Mouse (Mus musculus) neural tube, embryonic 12.5 days (tissue): ENCODE measurements at regions not wholly inside any gene's neighbourhood (a gene's known extent, or its start where the extent isn't known, plus 50 kb on each side); places are given as distances from the start of the nearest gene placed in this dataset.

Experiments
- ATAC-seq: fragments of 200-750 bp; cut with Nextera tagmentation; 2 replicates; pipeline ENCODE4 v1.8.0; 2017; ENCODE audit warnings: low read depth, mild to moderate bottlenecking, moderate TSS enrichment, moderate library complexity; ENCODE audit not compliant: low FRiP score
- H3K27ac ChIP-seq: fragments of 300-500 bp; sonication (generic); 2 replicates; pipeline ENCODE4 v1.5.1; 2016
- H3K27me3 ChIP-seq: fragments of 300-500 bp; sonication (generic); replicated peaks from 2 replicates; pipeline ENCODE4 v1.6.1; 2016; ENCODE audit warnings: mild to moderate bottlenecking
- H3K36me3 ChIP-seq: fragments of 300-500 bp; sonication (generic); 2 replicates; pipeline ENCODE4 v1.6.1; 2016; ENCODE audit warnings: mild to moderate bottlenecking
- H3K4me1 ChIP-seq: fragments of 300-500 bp; sonication (generic); 2 replicates; pipeline ENCODE4 v1.6.1; 2016
- H3K4me2 ChIP-seq: fragments of 300-500 bp; sonication (generic); replicated peaks from 2 replicates; pipeline ENCODE4 v1.6.1; 2016; ENCODE audit warnings: mild to moderate bottlenecking
- H3K4me3 ChIP-seq: fragments of 300-500 bp; sonication (generic); 2 replicates; pipeline ENCODE4 v1.5.1; 2016
- H3K9ac ChIP-seq: fragments of 300-500 bp; sonication (generic); 2 replicates; pipeline ENCODE4 v1.6.1; 2016; ENCODE audit warnings: mild to moderate bottlenecking
- H3K9me3 ChIP-seq: fragments of 300-500 bp; sonication (generic); 2 replicates; pipeline ENCODE4 v1.6.1; 2016; ENCODE audit warnings: mild to moderate bottlenecking
- WGBS: fragments of 180-500 bp; shearing (Covaris S2); methylation state at CpG from one replicate; pipeline ENCODE4 v1.1.7; 2016; 5-methylcytosine and 5-hydroxymethylcytosine counted together

DNA sequence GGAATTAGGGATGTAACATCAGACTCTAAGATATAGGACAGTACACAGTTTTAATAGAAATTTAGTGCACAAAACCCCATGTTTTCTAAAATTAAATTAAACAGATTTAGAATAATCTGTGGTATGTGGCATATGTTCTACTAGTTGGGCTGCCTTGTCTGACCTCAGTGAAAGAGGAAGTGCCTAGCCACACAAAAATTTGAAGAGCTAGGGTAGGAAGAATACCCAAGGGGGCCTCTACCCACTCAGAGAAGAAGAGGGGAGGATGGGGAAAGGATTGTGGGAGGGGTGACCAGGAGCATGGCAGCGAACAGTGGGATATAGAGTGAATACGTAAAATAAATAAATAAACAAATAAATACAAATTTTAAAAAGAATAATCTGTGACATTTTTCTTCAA lies 168.2 kb upstream of the Gm11114 start:
- 87% methylated on average over 2 of the region's 2 CpGs for WGBS
- no peak overlapping the region for H3K27ac ChIP-seq
- H3K9ac ChIP-seq, result no peak overlapping the region
- H3K36me3 ChIP-seq, result no peaks in the 10 kb centered on the region
- no peak overlapping the region for H3K4me3 ChIP-seq
- no peak for ATAC-seq
- H3K27me3 ChIP-seq, result no peaks in the 10 kb centered on the region
- H3K4me2 ChIP-seq, result no peak overlapping the region
- H3K4me1 ChIP-seq, result no peaks in the 10 kb centered on the region
- H3K9me3 ChIP-seq, result no peaks in the 10 kb centered on the region

- no peaks in the 10 kb centered on the region for H3K9me3 ChIP-seq
- no peak overlapping the region for H3K9ac ChIP-seq
- H3K27ac ChIP-seq, result no peak overlapping the region
- 98% methylated on average over 1 of the region's 1 CpGs for WGBS
- no peaks in the 10 kb centered on the region for H3K27me3 ChIP-seq
- H3K4me2 ChIP-seq, result no peak overlapping the region
- no peak overlapping the region for H3K4me3 ChIP-seq
- no peaks in the 10 kb centered on the region for H3K4me1 ChIP-seq
- H3K36me3 ChIP-seq, result no peaks in the 10 kb centered on the region
- no peak for ATAC-seq
Measured at GRCm38 (mm10) chr9:85165632-85166031, 146.9 kb upstream of the Gm11114 start.

- ATAC-seq, result no peak
- H3K36me3 ChIP-seq, result no peaks in the 10 kb centered on the region
- no peaks in the 10 kb centered on the region for H3K9me3 ChIP-seq
- no peak overlapping the region for H3K4me3 ChIP-seq
- no peaks in the 10 kb centered on the region for H3K27me3 ChIP-seq
- no peak overlapping the region for H3K9ac ChIP-seq
- no peak overlapping the region for H3K27ac ChIP-seq
- H3K4me2 ChIP-seq, result no peak overlapping the region
- H3K4me1 ChIP-seq, result no peaks in the 10 kb centered on the region
Measured at GRCm38 (mm10) chr9:85167243-85167642, 145.3 kb upstream of the Gm11114 start.

DNA sequence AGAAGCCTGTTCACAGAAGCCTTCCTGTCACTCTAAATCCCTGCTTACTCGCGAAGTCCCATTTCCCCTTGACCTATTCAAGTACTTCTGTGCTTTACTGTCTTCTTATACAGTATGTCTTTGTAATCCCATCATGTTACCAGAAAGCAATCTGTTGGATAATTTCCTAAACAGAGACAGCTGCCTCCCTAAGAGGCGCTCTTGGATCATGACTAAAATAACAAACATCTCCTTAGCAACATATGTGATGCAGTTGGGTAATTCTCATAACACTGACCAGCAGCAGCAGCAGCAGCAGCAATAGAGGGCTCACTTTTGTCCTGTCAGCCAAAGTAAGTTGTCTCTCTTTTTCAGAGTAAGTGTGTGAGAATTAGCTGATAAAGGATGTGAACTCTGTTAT lies 138.1 kb upstream of the Gm11114 start:
- no peak overlapping the region for H3K4me2 ChIP-seq
- no peak for ATAC-seq
- H3K9ac ChIP-seq, result no peak overlapping the region
- H3K27ac ChIP-seq, result no peak overlapping the region
- no peaks in the 10 kb centered on the region for H3K36me3 ChIP-seq
- no peak overlapping the region for H3K4me3 ChIP-seq
- H3K9me3 ChIP-seq, result no peaks in the 10 kb centered on the region
- H3K27me3 ChIP-seq, result no peaks in the 10 kb centered on the region
- no peaks in the 10 kb centered on the region for H3K4me1 ChIP-seq
- WGBS, result 78% methylated on average over 3 of the region's 3 CpGs

GRCm38 (mm10) chr9:85201202-85201601 lies 111.4 kb upstream of the Gm11114 start:
- Histone ChIP-seq H3K27ac (no peak overlapping the region), H3K4me2 (no peak overlapping the region), H3K9me3 (no peaks in the 10 kb centered on the region), H3K4me1 (no peaks in the 10 kb centered on the region), H3K4me3 (no peak overlapping the region), H3K27me3 (no peaks in the 10 kb centered on the region), H3K9ac (no peak overlapping the region), H3K36me3 (no peaks in the 10 kb centered on the region)
- WGBS, result 89% methylated on average over 3 of the region's 3 CpGs
- ATAC-seq, result no peak

DNA sequence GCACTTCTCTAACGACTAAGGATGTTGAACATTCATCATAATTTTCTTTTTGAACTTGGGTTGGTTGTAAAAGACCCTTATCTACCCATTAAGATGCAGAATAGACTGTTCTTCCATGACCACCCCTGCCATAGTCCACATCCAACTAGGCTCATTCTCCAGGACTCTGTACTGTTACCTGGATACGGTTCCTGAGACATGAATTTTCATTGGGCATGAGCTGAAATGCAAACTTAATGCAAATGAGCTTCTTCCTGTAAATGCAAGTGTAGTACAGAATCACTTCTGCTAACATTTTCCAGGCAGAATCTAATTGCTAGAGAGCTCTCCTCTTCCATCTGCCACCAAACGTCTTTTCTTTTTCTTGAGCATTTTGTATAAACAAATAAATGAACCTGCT lies 87.7 kb upstream of the Gm11114 start:
- Histone ChIP-seq H3K36me3 (no peaks in the 10 kb centered on the region), H3K4me3 (no peak overlapping the region), H3K27me3 (no peaks in the 10 kb centered on the region), H3K9ac (no peak overlapping the region), H3K4me2 (no peak overlapping the region), H3K9me3 (no peaks in the 10 kb centered on the region), H3K27ac (no peak overlapping the region), H3K4me1 (no peaks in the 10 kb centered on the region)
- ATAC-seq, result no peak
- whole genome bisulfite sequencing, result 80% methylated on average over 3 of the region's 3 CpGs
